Mouse (Mus musculus): ENCODE results near the gene Helt. TPM values are rescaled to one million over a fixed set of nuclear protein-coding genes. Genes with fewer than 3 reads are reported as not detected.
A peak's percentile ranks its signal among the peaks of the same experiment; 100 is the strongest.

Helt gene
- polyA plus RNA-seq, 1 experiment from 2014 or later: not detected

DNA sequence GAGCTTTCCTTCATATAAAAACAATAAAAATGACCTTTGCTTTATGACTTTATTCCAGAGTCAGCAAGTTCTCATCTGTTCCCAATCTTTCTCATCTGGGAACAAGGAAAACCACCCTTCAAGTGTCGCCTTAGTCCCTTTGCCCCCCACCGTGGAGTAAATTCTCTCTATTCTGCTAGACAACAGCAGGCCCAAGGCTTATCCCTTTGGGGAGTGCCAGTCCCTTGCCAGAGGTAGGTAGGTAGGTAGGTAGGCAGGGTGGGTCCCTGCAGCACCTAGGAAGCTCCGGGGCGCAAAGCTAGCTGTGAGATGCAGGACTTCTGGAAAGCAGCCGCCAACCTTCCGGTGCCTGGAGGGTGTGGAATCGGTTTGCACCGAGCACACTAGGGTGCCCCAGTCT, 1.5 kb upstream of the Helt start:
- ATAC-seq (ENCODE audit: insufficient number of reproducible peaks, insufficient read depth, low FRiP score, low TSS enrichment, low read depth): no peak
- peak overlapping the region; percentile 28 for H3K4me2 ChIP-seq
- 1% methylated on average over 8 of the region's 8 CpGs for WGBS

GRCm38 (mm10) chr8:46295101-46295534, 647 bp upstream of the Helt start:
- Histone ChIP-seq H3K27me3 (peaks cover 94% of the 10 kb centered on the region), H3K4me2 (no peak overlapping the region; the same call in 1 of the 2 replicates), H3K9ac (replicated peaks) (no peak overlapping the region), H3K4me3 (replicated peaks) (no peak overlapping the region), H3K36me3 (no peaks in the 10 kb centered on the region), H3K9me3 (no peaks in the 10 kb centered on the region), H3K4me1 (replicated peaks) (peaks cover 31% of the 10 kb centered on the region), H3K27ac (no peak overlapping the region)
- ATAC-seq (ENCODE audit: insufficient number of reproducible peaks, insufficient read depth, low FRiP score, low TSS enrichment, low read depth): no peak
- under 1% methylated on average over 14 of the region's 14 CpGs for WGBS

More for the DNA sequence above, 1.5 kb upstream of the Helt start:
- Histone ChIP-seq H3K36me3 (no peaks in the 10 kb centered on the region), H3K27ac (no peak overlapping the region), H3K9ac (replicated peaks) (no peak overlapping the region), H3K4me1 (replicated peaks) (peaks cover 31% of the 10 kb centered on the region), H3K4me3 (replicated peaks) (peak overlapping the region; percentile 19; the same call in 1 of the 2 replicates), H3K9me3 (no peaks in the 10 kb centered on the region), H3K27me3 (peaks cover 87% of the 10 kb centered on the region)

DNA sequence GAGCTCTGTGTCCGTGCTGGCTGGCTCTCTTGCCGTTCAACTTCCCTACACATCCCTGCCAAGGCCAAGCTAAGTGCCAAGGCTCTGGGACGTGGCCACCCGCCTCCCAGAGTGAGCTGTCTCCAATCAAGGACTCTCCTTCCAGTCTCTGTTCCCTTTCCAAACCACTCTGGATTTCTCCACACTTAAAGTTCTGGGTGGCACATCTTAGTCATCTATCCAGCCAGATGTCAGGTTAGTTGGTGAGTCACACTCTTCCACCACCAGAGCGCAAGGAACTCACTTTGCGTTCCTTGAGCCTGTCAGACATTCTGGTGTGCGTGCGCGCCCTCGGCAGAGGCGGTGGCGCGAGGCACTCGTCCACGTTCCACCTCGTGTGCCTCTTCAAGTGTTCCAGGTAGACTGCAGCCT, 725 bp downstream of the Helt start:
- Histone ChIP-seq H3K36me3 (no peaks in the 10 kb centered on the region), H3K27ac (no peak overlapping the region), H3K4me1 (replicated peaks) (peaks cover 31% of the 10 kb centered on the region), H3K27me3 (peaks cover 96% of the 10 kb centered on the region), H3K4me3 (replicated peaks) (peak overlapping the region; percentile 27), H3K9me3 (no peaks in the 10 kb centered on the region), H3K9ac (replicated peaks) (no peak overlapping the region), H3K4me2 (peak overlapping the region; percentile 51)
- ATAC-seq (ENCODE audit: insufficient number of reproducible peaks, insufficient read depth, low FRiP score, low TSS enrichment, low read depth): no peak
- WGBS: under 1% methylated on average over 16 of the region's 16 CpGs

DNA sequence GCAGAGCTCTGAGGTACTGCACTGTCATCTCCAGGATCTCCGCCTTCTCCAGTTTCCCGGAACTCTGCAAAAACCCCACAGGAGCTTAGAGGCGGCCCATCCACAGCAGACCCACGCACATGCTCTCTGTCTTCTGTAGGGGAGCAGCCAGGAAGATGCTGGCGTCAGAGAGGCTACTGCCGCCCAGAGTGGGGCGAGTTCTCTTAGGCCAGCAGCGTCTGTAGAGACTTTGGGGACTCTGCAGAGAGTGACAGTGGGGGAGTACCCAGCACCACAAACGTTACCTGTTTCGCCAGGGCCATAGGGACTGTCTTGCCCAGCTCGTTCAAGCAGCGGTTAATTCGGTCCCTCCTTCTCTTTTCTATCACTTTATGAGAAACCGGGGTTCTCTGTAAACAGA, 1.3 kb downstream of the Helt start:
- Histone ChIP-seq H3K4me2 (no peak overlapping the region), H3K9ac (replicated peaks) (no peak overlapping the region), H3K4me3 (replicated peaks) (no peak overlapping the region), H3K36me3 (no peaks in the 10 kb centered on the region), H3K27ac (no peak overlapping the region), H3K27me3 (peaks cover 96% of the 10 kb centered on the region), H3K9me3 (no peaks in the 10 kb centered on the region), H3K4me1 (replicated peaks) (peaks cover 31% of the 10 kb centered on the region)
- 1% methylated on average over 14 of the region's 14 CpGs for WGBS
- no peak for ATAC-seq (ENCODE audit: insufficient number of reproducible peaks, insufficient read depth, low FRiP score, low TSS enrichment, low read depth)

DNA sequence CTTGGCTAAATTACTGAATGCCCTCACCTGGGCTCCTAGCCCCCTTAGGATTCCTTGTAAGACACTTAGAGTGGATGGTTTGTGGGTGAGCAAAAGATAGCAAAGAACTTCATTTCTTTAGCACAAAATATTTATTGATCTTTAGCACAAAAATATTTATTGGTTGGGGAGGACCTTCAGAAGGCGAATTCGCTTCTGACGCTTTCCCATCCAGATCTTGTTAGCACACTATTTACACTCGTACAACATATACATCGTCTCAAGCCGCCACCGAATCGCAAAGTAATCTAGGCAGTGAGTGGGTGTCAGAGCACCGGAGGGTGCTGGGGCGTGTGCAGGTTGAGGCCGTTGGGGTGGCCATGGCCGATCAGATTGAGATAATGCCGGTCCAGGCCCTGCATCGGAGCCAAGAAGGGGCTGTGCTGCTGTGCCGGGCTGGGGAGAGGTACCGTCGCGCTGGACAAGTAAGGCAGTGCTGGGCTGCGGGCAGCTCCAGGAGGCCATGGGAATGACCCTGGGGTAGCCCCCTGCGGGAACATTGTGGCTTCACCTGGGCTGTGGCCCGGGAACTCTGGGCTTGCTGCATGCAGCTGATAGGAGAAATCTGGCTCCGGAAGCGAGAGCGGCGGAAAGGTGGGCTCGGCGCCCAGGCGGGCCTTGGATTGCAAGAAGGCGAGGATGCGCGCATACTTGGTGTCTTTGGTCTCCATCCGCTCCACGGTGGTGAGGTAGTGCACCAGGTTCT, 2.4 kb downstream of the Helt start:
- H3K27me3 ChIP-seq: peaks cover 91% of the 10 kb centered on the region
- H3K4me2 ChIP-seq: peak overlapping the region; percentile 27
- no peaks in the 10 kb centered on the region for H3K36me3 ChIP-seq
- no peak for ATAC-seq (ENCODE audit: insufficient number of reproducible peaks, insufficient read depth, low FRiP score, low TSS enrichment, low read depth)
- H3K4me3 ChIP-seq (replicated peaks): peak overlapping the region; percentile 15; the same call in 1 of the 2 replicates
- H3K4me1 ChIP-seq (replicated peaks): peaks cover 31% of the 10 kb centered on the region
- no peak overlapping the region for H3K27ac ChIP-seq
- no peak overlapping the region for H3K9ac ChIP-seq (replicated peaks)
- 2% methylated on average over 33 of the region's 33 CpGs for WGBS
- H3K9me3 ChIP-seq: no peaks in the 10 kb centered on the region

DNA sequence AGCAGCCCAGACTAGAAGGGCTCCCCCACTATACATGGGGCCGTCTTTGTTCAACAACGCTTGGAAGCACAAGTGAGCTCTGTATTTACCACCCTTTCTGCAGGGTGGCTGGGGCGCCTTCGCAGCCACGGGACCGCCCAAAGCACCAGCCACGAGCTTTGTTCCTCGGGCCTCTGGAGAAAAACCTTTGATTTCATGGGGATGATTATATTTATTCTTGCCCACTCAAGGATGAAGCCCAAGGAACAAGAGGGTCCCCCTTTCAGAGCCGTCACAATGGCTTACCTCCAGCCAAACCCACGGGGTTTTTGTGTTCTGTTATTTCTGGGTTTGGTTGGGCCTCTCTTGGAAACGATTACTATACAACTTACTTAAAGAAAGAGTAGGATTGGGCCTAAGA, 5.2 kb downstream of the Helt start:
- H3K36me3 ChIP-seq: no peaks in the 10 kb centered on the region
- H3K4me3 ChIP-seq (replicated peaks): no peak overlapping the region
- no peak overlapping the region for H3K27ac ChIP-seq
- 37% methylated on average over 11 of the region's 11 CpGs for WGBS
- no peak for ATAC-seq (ENCODE audit: insufficient number of reproducible peaks, insufficient read depth, low FRiP score, low TSS enrichment, low read depth)
- H3K9ac ChIP-seq (replicated peaks): no peak overlapping the region
- peaks cover 63% of the 10 kb centered on the region for H3K27me3 ChIP-seq
- H3K4me1 ChIP-seq (replicated peaks): peaks cover 18% of the 10 kb centered on the region
- H3K9me3 ChIP-seq: no peaks in the 10 kb centered on the region
- no peak overlapping the region for H3K4me2 ChIP-seq

GRCm38 (mm10) chr8:46288021-46288420, 6.5 kb downstream of the Helt start:
- no peak overlapping the region for H3K4me2 ChIP-seq
- peaks cover 50% of the 10 kb centered on the region for H3K27me3 ChIP-seq
- no peak for ATAC-seq (ENCODE audit: insufficient number of reproducible peaks, insufficient read depth, low FRiP score, low TSS enrichment, low read depth)
- H3K4me1 ChIP-seq (replicated peaks): peaks cover 9% of the 10 kb centered on the region
- H3K36me3 ChIP-seq: no peaks in the 10 kb centered on the region
- H3K9me3 ChIP-seq: no peaks in the 10 kb centered on the region
- H3K27ac ChIP-seq: no peak overlapping the region
- WGBS: 91% methylated on average over 6 of the region's 6 CpGs
- no peak overlapping the region for H3K9ac ChIP-seq (replicated peaks)
- H3K4me3 ChIP-seq (replicated peaks): no peak overlapping the region

GRCm38 (mm10) chr8:46285980-46286379, 8.5 kb downstream of the Helt start:
- Histone ChIP-seq H3K4me3 (replicated peaks) (no peak overlapping the region), H3K27me3 (peaks cover 30% of the 10 kb centered on the region), H3K9ac (replicated peaks) (no peak overlapping the region), H3K4me2 (no peak overlapping the region), H3K27ac (no peak overlapping the region), H3K36me3 (no peaks in the 10 kb centered on the region), H3K9me3 (no peaks in the 10 kb centered on the region), H3K4me1 (replicated peaks) (peaks cover 6% of the 10 kb centered on the region)
- 62% methylated on average over 4 of the region's 4 CpGs for WGBS
- ATAC-seq (ENCODE audit: insufficient number of reproducible peaks, insufficient read depth, low FRiP score, low TSS enrichment, low read depth): no peak

DNA sequence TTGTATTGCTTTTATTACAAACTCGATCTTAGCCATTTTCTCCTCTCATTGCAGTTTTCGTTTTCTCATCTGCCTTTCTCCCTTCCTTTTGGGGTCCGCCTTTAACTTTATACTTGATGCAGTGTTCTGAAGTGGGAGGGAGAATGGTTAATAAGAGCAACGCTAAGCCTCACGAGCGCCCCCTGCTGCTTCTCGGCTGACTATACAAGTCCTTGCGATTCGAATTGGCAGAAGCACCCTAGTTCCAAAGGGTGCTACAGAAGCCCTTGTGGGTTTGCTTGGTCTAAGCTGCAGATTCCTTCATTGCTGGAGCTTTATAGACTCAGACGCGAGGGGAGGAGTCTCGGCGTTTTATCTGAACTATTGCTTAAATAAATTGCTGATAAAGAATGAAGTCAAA, 12.9 kb downstream of the Helt start:
- Histone ChIP-seq H3K4me2 (no peak overlapping the region), H3K9ac (replicated peaks) (no peak overlapping the region), H3K9me3 (no peaks in the 10 kb centered on the region), H3K27me3 (no peaks in the 10 kb centered on the region), H3K4me3 (replicated peaks) (no peak overlapping the region), H3K27ac (no peak overlapping the region), H3K36me3 (no peaks in the 10 kb centered on the region), H3K4me1 (replicated peaks) (peaks cover 6% of the 10 kb centered on the region)
- WGBS: 14% methylated on average over 13 of the region's 13 CpGs
- ATAC-seq (ENCODE audit: insufficient number of reproducible peaks, insufficient read depth, low FRiP score, low TSS enrichment, low read depth): no peak

GRCm38 (mm10) chr8:46276939-46277338, 17.5 kb downstream of the Helt start:
- Histone ChIP-seq H3K36me3 (no peaks in the 10 kb centered on the region), H3K9me3 (no peaks in the 10 kb centered on the region), H3K4me2 (no peak overlapping the region), H3K27ac (no peak overlapping the region), H3K27me3 (no peaks in the 10 kb centered on the region; the same call in 1 of the 2 replicates), H3K4me3 (replicated peaks) (no peak overlapping the region), H3K4me1 (replicated peaks) (no peaks in the 10 kb centered on the region), H3K9ac (replicated peaks) (no peak overlapping the region)
- ATAC-seq (ENCODE audit: insufficient number of reproducible peaks, insufficient read depth, low FRiP score, low TSS enrichment, low read depth): no peak
- 85% methylated on average over 14 of the region's 14 CpGs for WGBS

DNA sequence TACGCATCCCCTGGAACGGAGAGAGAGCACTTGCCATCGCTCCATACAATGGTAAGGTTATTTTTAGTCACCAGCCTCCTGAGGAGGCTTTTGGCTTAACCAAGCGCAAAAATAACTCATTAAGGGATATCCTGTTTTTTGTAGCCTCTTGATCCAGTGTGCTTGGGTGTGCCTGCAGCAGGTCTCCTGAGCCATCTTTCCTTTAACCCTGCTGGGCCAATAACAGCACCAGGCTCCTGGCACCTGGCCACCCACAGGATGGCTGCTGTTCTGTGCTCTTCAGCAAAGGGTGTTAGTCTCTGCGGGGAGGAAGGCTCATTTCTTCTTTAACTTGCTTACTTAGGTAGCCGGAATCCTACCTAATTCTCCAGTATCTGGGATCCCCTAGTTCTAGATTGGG, 23.7 kb downstream of the Helt start:
- no peak for ATAC-seq (ENCODE audit: insufficient number of reproducible peaks, insufficient read depth, low FRiP score, low TSS enrichment, low read depth)
- no peaks in the 10 kb centered on the region; the same call in 1 of the 2 replicates for H3K27me3 ChIP-seq
- H3K4me3 ChIP-seq (replicated peaks): no peak overlapping the region
- WGBS: 63% methylated on average over 6 of the region's 6 CpGs
- no peaks in the 10 kb centered on the region for H3K36me3 ChIP-seq
- no peak overlapping the region for H3K9ac ChIP-seq (replicated peaks)
- H3K9me3 ChIP-seq: no peaks in the 10 kb centered on the region
- H3K4me1 ChIP-seq (replicated peaks): no peaks in the 10 kb centered on the region
- no peak overlapping the region for H3K4me2 ChIP-seq
- no peak overlapping the region for H3K27ac ChIP-seq

- Histone ChIP-seq H3K9me3 (no peaks in the 10 kb centered on the region), H3K9ac (replicated peaks) (no peak overlapping the region), H3K36me3 (no peaks in the 10 kb centered on the region), H3K4me1 (replicated peaks) (no peaks in the 10 kb centered on the region), H3K4me3 (replicated peaks) (no peak overlapping the region), H3K27ac (no peak overlapping the region), H3K4me2 (no peak overlapping the region), H3K27me3 (no peaks in the 10 kb centered on the region)
- no peak for ATAC-seq (ENCODE audit: insufficient number of reproducible peaks, insufficient read depth, low FRiP score, low TSS enrichment, low read depth)
- WGBS: 66% methylated on average over 3 of the region's 3 CpGs
These were observed 24.3 kb downstream of the Helt start for GRCm38 (mm10) chr8:46270147-46270546.
